Mouse (Mus musculus): Measurements from ENCODE around the gene Ttc17.

Gene Ttc17

DNA sequence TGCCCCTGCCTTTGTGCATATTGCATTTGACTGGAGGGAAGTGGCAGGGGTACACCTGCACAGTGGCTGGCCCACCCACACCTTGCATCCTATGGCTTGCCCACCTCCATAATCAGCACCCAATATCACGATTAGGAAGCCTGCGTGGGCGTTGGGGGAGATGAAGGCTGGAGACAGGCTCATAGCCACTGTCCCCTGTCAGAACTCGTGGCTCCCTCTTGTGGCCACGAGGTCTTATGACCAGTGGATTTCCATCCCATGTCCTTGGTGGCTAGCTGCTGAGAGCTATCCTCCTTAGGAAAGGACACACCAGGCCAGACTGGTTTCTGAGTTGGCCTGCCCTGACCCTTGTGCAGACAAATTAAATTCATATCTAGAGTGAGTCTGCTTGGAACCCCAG is 116.0 kb downstream of the Ttc17 start:
- DNase-seq (ENCODE audit: low spot score), result peak; percentile 58

DNA sequence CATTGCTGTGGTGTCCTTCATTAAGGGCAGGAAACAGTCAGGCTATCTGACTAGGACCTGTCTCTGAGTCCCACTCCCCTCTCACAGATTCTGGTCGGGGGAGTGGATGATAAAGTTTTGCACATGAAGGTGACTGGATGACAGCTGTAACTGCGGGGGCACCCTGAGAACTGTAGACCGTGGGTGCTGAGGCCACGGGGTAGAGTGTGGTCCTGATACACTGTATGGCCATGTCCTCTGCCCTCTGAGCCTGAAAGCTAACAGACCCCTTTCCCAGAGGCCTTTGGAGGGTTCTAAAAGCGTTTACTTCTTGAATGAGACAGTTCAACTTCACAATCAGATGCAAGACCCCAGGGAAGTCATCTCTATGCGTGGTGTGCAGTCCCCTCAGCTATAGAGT is 116.8 kb downstream of the Ttc17 start:
- no peak for DNase-seq (ENCODE audit: low spot score)

DNA sequence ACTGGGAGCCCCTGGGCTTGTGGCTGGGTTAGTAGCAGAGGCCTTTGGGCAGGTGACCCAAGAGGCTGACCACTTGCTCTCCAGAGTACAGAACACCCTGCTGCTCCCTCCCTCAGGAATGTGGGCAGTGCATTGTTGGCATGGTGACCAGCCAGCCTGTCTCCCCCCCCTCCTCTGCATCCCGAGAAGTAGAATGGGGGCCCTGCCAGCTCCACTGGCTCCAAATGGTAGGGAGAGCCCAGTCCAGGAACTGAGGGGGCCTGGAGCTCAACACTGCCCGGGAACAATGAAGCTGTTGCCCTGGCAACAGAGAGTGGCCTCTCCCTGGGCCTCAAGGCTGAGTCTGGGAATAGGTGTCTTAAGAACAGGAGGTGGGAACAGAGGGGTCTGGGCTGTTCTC is 117.3 kb downstream of the Ttc17 start:
- DNase-seq (ENCODE audit: low spot score), result no peak

DNA sequence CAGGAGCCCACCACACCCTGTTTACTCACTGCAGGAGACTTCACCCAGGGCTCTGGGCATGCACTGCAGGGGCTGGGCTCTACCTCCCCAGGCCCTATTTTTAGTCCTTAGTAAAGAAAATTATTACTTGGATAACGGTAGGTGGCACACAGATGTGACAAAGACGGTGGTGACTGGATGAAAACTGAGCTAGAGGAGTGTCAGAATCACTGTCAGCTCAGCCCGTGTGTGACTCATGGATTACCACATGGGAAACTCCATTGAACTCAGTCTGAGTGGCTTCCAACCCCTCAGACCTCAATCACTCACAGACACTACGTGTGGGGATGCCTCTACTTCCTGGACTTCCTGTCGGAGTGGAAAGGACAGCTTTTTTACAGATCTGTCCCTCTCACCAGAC is 118.4 kb downstream of the Ttc17 start:
- no peak for DNase-seq (ENCODE audit: low spot score)

DNA sequence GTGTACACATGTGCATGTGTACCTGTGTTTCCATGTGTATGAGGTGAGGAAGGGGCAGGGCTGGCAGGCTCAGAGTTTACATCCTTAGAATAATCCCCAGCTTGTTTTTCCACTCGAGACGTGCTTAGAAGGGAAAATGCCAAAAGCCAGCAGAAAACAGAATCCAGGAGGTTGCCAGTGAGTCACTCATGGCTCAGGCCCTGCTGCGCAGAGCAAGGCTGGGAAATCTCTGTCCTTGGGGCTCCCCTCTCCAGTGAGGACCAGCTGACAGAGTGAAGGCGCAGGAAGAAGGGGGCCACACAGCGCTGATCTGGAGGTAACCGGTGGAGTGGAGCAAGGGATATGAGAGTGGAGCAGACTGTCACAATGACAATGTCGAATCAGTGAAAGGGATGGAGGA is 119.1 kb downstream of the Ttc17 start:
- DNase-seq (ENCODE audit: low spot score), result no peak

DNA sequence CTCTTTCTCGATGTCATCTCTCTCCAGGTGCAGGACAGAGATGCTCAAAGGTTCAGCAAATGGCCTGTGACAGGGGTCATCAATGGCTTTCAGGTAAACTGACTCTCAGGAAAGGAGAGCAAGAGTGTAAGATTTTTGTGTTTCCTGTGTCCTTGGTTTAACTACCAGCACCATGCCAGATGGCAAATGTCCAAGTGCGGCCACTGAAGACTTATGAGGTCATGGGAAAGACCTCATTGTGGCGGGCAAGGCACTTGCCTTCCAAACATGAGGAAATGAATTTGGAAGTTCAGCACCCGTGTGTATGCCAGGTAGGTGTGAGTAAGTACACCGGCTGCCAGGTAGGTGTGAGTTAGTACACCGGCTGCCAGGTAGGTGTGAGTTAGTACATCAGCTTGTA is 123.0 kb downstream of the Ttc17 start:
- DNase-seq (ENCODE audit: low spot score), result no peak

DNA sequence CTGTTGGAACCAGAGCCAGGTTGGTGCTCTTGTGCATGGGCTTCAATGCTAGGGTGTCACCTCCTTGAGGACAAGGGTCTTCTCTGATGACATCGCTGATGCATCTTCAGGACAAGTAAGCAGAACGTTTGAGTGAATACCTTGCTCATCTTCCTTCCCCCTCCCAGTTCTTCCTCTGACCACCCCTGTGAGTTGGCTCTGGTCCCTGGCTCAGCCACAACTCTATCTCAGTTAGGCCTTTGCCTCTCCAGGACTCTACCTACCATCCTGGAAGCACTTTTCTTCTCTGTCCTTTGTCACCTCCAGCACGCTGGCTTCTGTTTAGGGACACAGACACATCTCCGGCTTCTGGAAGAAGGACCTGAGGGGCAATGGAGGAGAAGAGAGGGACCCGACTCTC is 126.9 kb downstream of the Ttc17 start:
- DNase-seq (ENCODE audit: low spot score), result no peak

DNA sequence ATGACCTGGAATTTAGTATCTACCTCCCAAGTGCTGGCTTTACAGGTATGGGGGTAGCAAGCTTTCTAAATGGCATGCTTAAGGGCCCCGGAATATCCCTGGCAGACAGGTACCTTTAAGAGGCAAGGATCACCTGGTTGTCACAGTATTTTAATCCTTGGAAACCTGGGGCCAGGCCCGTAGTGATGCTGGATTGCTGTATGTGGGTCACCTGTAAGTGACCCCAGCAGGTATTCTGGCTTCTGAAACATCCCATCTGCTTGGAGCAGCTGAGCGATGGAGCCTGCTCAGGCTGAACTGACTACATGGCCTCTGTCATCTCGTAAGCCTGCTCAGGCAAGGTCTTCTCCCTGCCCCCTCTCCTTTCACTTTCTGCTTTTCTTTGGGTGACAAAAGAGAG is 130.4 kb downstream of the Ttc17 start:
- no peak for DNase-seq (ENCODE audit: low spot score)

DNA sequence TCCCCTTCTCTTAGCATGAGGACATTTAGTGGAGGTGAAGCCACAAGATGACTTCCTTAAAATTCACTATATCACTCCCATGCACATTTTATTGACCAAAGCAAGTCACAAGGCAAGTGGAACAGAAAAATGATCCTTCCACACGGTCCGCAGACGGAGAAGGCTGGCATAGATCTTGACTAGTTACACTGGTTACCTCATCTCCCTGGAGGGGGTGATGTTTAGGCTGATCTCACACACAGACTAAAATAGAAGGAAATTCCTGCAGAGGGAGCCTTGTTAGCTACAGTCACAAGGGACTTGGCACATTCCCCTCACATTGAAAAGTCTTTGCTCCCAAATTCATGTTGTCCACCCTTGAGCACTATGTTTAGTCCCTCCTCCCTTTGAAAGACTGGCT is 130.8 kb downstream of the Ttc17 start:
- no peak for DNase-seq (ENCODE audit: low spot score)

DNA sequence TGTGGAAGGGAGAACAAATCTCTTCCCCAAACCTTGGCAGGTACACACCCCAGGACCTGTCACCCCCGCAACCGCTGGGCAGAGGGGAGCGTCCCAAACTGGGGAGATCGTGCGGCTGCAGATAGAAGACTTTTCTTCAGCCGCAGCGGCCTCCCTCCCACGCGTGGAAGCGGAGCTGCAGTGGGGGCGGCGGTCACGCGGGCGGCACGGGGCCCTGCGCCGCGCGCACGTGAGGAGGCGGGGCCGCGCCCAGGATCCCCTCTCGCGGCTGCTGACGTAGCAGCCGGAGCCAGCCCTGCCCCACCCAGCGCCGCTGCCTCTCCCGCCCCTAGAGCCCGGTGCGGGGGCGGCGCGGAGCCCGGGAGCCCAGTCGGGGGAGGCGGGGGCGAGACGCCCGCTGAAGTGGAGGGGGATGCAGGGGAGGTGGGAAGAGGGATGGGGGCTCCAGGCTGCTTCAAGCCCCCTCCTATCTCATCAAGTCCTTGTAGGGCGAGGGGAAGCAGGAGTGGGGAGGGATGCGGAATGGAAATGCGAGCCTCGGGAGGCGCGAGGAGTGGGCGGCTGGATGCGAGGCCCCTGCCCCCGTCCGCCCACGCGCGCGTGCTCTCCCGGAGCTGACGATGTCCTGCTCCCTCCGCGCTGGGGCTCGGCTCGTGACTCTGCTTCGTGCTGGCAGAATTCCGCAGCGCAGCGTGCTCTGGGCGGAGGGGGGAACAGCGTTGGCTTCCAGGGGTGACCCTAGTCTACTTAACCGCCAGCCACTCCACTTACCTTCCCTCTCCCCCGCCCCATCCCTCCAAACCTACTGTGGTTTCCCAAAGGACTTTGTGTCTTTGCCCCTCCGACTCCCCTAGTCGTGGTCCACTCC is 133.1 kb downstream of the Ttc17 start:
- peak; percentile 74 for DNase-seq (ENCODE audit: low spot score)

DNA sequence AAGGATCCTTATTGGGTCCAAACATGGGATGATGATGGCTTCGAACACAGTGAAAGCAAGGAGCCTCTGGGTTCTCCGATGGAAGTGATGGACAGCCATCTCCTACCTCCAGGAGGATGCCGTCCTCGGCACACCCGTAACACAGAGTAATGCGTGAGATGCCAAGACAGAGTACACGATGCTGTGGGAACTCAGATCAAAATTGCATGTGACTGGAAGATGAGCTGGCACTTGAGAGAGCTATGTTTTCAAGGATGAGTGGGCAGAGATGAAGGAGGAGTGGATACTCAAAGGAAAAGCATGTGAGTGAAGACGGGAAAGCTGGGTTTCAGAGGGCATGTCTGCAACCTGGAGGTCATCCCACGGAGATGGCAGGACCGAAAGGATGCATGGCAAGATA is 135.3 kb downstream of the Ttc17 start:
- no peak for DNase-seq (ENCODE audit: low spot score)

DNA sequence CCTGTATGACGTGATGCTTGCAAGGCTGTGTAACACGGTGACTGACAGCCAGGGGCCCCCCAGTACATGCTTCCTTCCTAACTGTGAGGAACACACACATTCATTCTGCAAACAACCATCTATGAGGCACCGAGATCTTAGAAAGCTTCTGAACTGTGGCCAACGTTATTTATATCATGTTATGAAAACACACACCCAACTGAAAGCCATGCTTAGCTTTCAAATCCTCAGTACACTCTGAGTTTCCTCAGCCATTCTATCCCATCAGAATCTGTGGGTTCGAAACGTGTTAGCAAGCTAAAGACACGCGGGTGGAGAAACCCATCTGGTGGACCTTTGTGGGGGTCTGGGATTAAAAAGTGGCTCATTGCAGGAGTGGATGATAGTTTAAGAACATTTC is 137.7 kb downstream of the Ttc17 start:
- DNase-seq (ENCODE audit: low spot score), result no peak

DNA sequence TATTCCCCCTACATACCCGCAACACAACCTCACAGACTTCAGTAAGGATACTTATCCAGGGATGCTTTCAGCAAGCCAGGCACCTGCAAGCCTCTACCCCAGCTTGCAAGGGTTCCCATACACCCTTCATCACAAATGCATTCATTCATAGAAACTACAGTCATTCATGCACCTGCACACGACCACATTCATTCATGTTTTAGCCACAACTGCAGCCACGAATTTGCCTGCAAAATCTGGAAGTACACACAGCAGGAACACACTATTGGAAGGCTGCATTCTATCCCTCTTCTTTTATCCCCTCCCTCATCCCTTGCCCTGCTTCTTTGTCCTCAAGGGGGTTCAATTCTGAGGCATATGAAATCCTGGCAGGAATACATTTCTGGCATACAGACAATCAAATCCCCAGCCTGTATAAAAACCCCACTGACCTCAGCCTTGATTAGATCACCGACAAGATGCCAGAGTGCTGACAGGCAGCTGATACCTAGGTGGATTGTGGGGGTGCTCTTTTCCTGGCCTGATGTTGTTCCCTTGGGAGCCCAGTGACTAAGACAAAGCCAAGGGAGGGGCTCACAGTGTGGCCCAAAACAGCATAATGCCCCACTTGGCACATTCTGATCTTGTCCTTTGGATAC is 139.2 kb downstream of the Ttc17 start:
- DNase-seq (ENCODE audit: low spot score), result no peak

DNA sequence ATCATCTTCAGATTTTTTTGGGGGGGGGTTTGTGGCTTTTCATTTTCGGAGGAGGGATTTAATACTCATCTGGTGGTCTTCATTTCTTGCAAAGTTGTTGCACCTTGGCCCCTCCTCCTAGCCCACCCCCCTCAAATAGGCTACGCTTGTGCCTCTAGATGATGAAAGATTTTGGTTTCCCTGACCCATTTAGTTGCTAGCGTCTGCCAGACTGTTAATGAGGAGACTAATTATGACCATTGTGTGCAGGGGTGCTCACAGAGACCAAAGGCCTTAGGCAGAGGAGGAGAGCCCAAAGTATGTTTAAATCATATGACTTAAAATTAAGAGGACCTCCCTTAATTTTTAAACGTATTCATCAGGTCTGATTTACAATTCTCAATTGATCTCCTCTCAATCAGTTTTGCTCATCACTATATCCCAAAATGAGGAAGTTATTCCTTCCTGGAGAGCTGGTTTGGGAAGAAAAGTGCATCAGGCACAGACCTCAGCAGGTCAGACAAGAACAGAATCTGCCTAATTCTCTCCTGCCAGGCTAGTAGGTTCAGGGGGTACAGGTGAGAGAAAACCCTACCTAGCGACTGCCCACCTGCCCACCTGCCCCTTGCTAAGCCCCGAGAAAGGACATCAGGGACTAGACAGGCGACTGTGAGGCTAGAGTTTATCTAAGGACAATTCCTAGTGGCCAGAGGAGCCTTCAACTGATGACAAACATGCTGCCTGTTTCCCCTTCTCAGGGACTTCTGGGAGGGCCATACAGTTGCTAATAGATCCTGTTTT is 139.9 kb downstream of the Ttc17 start:
- DNase-seq (ENCODE audit: low spot score), result no peak

DNA sequence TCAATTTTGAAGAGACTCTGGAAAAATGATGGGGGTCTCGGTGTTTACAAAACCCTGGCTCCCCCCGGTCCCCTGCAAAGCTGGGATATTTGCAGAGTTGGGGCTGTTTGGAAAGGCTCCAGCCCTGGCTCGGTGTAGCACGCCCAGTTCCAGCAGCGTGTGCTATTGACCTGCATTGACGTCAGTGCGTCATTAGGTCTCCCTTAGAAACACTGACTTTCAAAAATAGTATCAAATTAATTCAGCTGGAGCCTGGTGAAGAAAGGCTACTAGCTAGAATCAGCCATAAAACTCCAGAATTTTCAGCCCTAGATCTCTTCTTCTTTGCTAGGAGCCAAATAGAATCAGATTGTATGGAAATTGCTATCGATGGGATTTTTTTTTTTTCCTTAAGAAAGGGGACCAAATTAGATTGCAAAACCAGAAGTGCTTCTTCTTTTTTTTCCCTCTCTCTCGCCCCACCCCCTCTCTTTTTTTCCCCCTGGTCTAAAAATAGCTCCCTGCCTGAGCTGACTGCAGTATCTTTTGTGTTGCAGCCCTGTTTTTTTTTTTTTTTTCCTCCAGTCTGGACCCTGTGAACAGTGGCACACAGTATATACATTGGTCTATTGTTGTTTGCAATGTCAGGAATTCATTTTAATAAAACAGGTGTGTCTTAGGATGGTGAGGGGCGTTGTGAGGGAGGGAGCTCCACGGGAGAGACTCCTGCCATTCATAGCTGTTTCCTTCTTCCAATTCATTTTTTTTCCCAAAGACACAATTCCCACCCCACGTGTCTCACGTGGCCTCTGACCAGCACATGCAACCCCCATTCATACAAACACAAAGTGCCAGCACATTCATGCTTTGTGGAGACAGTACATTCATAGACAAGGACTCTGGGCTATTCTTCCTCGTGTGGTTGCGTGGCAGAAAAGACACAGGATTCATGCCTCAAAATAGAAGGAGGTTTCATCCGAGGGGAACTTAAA is 141.0 kb downstream of the Ttc17 start:
- DNase-seq (ENCODE audit: low spot score), result no peak

DNA sequence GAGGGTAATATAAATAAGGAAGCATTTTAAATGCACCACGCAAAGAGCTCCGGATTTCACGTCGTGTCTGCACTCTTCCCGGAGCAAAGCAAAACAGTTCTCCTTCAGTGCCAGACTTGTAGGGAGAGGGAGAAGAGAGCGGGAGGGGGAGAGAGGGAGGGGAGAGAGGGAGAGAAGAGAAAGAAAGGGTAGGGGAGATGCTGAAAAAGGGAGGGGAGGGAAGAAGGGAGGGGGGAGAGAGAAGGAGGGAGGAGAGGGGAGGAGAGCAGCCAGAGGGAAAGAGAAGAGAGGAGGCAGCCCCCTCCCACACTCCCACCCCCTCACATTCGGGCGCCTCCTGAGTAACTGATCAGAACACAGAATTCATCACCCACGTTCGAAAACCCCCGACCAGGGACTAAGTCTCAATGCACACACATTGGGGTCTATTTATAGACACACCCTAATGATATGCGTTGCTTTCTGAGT is 141.8 kb downstream of the Ttc17 start:
- DNase-seq (ENCODE audit: low spot score), result no peak

DNA sequence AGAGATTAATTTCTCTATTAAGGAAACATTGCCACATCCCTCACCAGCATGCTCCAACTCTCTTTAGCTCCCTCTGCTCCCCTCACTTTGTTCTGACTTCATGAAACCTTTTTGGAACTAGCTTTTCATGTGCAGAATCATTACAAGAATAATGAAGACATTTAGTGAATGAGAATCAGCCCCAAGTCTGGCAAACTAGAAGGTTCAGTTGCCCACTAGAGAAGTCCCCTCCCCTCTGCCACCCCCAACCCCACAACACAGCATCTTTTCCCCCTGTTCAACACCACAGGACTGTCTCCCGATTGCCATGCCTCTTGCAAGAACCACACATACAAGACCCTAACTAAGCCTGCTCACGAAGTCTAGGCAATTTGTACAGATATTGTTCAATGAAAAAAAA is 142.5 kb downstream of the Ttc17 start:
- no peak for DNase-seq (ENCODE audit: low spot score)

DNA sequence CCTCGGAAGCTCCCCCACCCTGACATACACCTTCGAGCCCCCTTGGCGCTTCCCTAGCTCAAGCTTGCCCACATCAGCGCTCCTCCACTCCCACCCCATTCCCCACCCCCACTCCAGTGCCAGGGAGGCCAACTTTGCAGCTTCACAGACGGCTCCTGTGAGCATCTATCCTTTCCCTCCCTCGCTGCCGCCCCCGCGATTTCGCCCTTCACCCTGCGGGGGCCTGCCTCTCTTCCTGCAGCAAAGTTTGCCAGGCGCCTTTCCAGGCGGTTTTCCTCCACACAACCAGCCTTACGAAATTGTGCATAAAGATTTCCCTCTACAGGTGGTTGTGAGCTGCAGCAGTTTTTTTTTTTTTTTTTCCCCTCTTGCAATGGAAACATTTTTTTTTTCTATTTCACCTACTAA is 143.0 kb downstream of the Ttc17 start:
- DNase-seq (ENCODE audit: low spot score), result no peak

DNA sequence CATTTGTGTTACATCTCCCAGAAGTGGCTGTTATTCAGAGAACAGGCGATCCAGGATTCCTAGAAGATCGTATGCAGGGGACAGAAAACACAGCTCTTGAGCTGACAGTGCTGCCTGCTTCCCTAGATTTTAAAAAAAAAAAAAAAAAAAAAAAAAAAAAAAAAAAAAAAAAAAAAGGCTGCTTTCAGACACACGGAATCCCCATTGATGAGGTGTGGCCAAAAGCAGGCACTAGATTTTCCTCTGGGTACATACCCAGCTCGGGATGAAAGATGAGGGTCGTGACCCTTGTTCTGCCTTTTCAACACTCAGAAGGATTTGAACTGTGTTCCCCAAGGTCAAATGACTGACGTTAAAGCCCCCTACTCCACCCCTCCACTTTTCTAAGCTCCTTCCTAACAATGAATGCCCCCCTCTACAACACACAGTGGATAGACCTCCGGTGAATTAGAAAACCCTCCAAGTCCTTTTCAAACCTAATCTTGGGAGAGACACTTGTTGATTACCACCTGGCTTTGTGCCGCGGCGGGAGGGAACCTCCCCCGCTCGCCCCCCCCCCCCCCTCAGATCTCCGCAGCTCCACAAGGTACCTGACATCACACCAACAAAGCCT is 143.5 kb downstream of the Ttc17 start:
- no peak for DNase-seq (ENCODE audit: low spot score)

DNA sequence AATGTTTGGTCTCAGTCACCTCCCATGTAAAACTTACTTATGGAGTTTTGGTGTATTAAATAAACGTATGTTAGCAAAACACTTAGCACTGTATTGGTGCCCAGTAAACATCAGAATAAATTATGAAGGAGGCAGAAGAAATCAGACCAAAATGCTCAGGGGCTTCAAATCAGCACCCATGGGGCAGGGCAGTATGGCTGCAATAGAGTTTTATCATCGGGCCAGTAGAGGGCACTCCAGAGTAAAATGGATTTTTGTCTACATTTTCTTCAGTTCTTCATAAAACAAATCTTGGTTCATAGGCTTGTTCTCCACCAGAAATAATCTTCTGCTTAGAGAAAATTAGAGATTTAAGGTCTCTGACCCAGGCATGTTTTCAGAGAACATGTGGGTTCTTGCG is 152.4 kb downstream of the Ttc17 start:
- DNase-seq (ENCODE audit: low spot score), result peak; percentile 19
